Mouse (Mus musculus) megakaryocyte, embryonic 14.5 days (primary cell): Measurements from ENCODE around the gene Ugt1a7c.

Source experiments
- FLI1 ChIP-seq: IDR thresholded peaks from 2 replicates; pipeline ENCODE4 v1.6.1; 2012; ENCODE audit warnings: low read length, inconsistent platforms, mixed read lengths
- GATA1 ChIP-seq: IDR thresholded peaks from 3 replicates; pipeline ENCODE4 v1.6.1; 2012; ENCODE audit warnings: mixed read lengths, low read length, inconsistent platforms, borderline replicate concordance

DNA sequence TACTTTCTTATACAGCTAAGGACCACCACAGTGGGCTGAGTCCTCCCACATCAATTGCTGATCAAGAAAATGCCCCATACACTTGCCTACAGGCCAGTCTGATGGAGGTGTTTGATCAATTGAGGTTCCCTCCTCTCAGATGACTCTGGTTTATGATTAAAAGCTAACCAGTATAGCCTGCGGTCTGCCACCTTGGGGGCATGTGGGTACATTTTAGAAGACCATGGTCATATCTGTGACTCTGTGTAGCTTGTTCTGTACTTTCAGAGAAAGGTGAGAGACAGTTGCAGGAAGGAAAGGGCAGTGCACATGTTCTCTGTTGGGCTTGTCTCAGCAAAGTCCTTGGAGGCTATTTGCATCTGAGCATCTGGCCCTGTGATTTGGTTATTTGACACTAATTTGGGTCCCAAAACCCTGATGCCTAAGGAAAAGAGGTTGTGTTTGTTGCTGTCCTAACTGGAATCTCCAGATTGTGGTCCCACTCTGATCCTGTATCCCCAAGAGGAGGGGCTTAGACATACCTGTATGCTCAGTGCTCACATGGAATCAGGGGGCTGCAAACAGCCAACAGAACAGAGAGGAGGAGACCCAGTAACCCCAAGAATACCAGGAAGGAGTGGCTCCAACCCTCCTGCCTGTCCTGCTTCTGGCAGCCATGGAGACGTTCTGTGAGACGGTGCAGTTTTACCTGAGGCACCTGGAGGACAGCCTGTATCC, 138.0 kb downstream of the Ugt1a7c start:
- TF ChIP-seq GATA1 (no peak), FLI1 (no peak)
